Mouse (Mus musculus) embryonic facial prominence, embryonic 11.5 days (tissue): ENCODE results near the gene Lpar3. TPM values are rescaled to one million over a fixed set of nuclear protein-coding genes. Genes with fewer than 3 reads are reported as not detected.

Experiments
- ATAC-seq: fragments of 200-750 bp; cut with Nextera tagmentation; replicated peaks from 2 replicates; pipeline ENCODE4 v1.8.0; 2017; ENCODE audit warnings: low read depth; ENCODE audit not compliant: insufficient number of reproducible peaks, low FRiP score, low TSS enrichment
- DNase-seq: peaks from one replicate; pipeline ENCODE4 v3.0.0-alpha.2; 2015; ENCODE audit warnings: low spot score
- H3K27ac ChIP-seq: fragments of 300-500 bp; sonication (generic); replicated peaks from 2 replicates; pipeline ENCODE4 v1.5.1; 2014; ENCODE audit warnings: mild to moderate bottlenecking, low read depth, low read length, control low read depth
- H3K27me3 ChIP-seq: fragments of 300-500 bp; sonication (generic); 2 replicates; pipeline ENCODE4 v1.6.1; 2014; ENCODE audit warnings: mild to moderate bottlenecking, low read length, moderate library complexity, mixed read lengths; ENCODE audit not compliant: control insufficient read depth, insufficient read depth
- H3K36me3 ChIP-seq: fragments of 300-500 bp; sonication (generic); replicated peaks from 2 replicates; pipeline ENCODE4 v1.6.1; 2014; ENCODE audit warnings: low read depth, mild to moderate bottlenecking, low read length, moderate library complexity, mixed read lengths; ENCODE audit not compliant: control insufficient read depth, insufficient read depth
- H3K4me1 ChIP-seq: fragments of 300-500 bp; sonication (generic); 2 replicates; pipeline ENCODE4 v1.6.1; 2014; ENCODE audit warnings: low read length, mixed read lengths; ENCODE audit not compliant: control insufficient read depth, insufficient read depth
- H3K4me2 ChIP-seq: fragments of 300-500 bp; sonication (generic); 2 replicates; pipeline ENCODE4 v1.6.1; 2014; ENCODE audit warnings: low read depth, mild to moderate bottlenecking, control low read depth, low read length, moderate library complexity
- H3K4me3 ChIP-seq: fragments of 300-500 bp; sonication (generic); 2 replicates; pipeline ENCODE4 v1.5.1; 2014; ENCODE audit warnings: low read depth, low read length, control low read depth
- H3K9ac ChIP-seq: fragments of 300-500 bp; sonication (generic); replicated peaks from 2 replicates; pipeline ENCODE4 v1.6.1; 2014; ENCODE audit warnings: mild to moderate bottlenecking, control low read depth, low read length
- H3K9me3 ChIP-seq: fragments of 300-500 bp; sonication (generic); replicated peaks from 2 replicates; pipeline ENCODE4 v1.6.1; 2016; ENCODE audit warnings: mild to moderate bottlenecking, low read length, inconsistent platforms, mixed read lengths; ENCODE audit not compliant: control insufficient read depth
- WGBS: fragments of 180-500 bp; shearing (Covaris S2); extraction: QIAGEN DNeasy Blood & Tissue Kit; methylation state at CpG from one replicate; pipeline ENCODE4 v1.1.7; 2014; 5-methylcytosine and 5-hydroxymethylcytosine counted together
- polyA plus RNA-seq: library from polyadenylated mRNA; unstranded; fragments of >200 nt; fragmentation: Nextera tagmentation; extraction: Ambion mirVana; gene quantifications from 2 replicates; pipeline ENCODE4 v1.2.1, GENCODE M21; 2014

Gene Lpar3
- polyA plus RNA-seq, 1 experiment from 2014 or later = 0.88 TPM

DNA sequence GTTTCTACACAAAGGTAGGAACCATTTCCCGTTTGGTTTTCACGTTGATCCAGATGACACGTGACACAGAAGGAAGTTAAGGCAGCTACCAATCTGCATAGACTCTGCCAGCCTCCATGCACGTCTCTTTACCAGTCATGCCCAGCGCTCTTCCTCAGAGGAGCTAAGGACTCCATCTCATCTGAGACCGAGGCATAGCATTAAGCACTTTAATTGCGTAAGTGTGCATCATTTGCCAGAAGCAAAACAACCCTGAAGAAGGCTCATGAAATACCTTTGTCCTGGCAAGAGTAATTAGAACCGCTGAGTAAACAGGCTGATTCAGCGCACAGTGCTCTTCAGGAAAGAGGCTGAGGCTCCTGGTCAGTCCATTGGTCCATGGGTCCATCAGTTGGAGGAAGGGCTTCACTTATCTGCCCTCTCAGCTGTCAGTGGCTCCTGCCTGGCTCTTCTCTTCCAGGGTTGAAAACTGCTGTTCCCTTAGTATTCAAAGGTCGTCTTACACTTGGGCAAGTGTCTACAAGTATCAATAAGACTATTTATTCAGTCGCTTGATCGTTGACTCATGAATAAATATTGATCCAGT is 44.9 kb downstream of the Lpar3 start:
- DNase-seq = no peak
- Histone ChIP-seq H3K9ac (no peak overlapping the region), H3K4me3 (no peak overlapping the region), H3K9me3 (no peaks in the 10 kb centered on the region), H3K36me3 (no peaks in the 10 kb centered on the region), H3K4me2 (no peak overlapping the region), H3K4me1 (no peaks in the 10 kb centered on the region), H3K27ac (no peak overlapping the region), H3K27me3 (no peaks in the 10 kb centered on the region)
- WGBS = 75% methylated on average over 12 of the region's 12 CpGs
- ATAC-seq = no peak

DNA sequence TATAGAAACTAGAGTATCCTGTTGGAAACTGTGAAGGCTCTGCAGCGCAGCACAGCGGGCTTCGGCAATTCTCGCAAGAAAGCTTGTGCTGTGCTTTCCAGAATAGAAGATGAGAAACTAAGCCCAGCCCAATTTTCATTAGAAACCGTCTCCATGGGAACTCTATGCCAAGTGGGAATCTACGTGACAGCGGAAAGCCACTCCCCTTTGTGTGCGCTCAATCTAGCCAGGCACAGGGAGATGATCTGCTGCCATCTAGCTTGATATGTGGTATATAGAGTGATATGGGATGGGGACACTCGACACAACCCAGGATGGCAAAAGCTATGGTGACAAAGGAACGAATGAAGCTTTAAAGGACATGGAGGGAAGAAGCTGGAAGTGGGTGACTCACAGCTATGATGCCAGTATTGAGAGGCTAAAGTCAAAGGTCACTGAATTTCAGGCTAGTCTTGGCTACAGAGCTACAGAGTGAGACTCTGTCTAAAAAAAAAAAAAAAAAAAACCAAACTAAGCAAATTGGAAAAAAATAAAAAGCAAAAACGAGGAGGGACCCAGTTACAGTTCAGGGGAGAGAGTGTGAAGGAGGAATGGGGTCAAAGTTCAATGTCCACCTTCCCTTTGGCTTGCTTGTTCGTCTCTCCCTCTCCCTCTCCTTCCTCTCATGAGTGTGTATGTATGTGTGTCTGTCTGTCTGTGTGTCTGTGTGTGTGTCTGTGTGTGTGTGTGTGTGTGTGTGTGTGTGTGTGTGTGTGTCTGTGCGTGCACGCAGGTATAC is 47.5 kb downstream of the Lpar3 start:
- no peak for ATAC-seq
- no peak overlapping the region for H3K4me3 ChIP-seq
- H3K9me3 ChIP-seq = no peaks in the 10 kb centered on the region
- DNase-seq = no peak
- 81% methylated on average over 14 of the region's 14 CpGs for WGBS
- H3K36me3 ChIP-seq = no peaks in the 10 kb centered on the region
- no peaks in the 10 kb centered on the region for H3K4me1 ChIP-seq
- H3K27ac ChIP-seq = no peak overlapping the region
- H3K9ac ChIP-seq = no peak overlapping the region
- no peak overlapping the region for H3K4me2 ChIP-seq
- H3K27me3 ChIP-seq = no peaks in the 10 kb centered on the region

DNA sequence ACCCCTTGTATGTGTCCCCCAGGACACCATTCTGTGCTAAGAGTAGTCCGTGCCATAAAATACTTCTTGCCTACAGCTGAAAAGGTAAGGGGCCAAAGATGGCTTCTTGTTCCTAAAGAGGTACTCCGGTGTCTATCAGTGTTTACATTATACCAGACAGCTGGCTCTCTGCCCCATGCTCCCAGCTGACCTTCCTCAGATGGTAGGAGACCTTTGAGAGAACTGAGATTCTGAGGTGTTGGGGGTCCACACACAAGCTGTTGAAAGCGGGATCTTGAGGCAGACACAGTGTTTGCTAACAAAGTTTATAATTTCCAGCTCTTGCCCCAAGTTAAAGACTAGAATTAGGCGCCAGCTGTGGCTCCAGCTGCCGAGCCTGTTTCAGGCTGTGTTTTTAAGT is 53.7 kb downstream of the Lpar3 start:
- H3K4me1 ChIP-seq = no peaks in the 10 kb centered on the region
- DNase-seq = no peak
- H3K9ac ChIP-seq = no peak overlapping the region
- H3K4me2 ChIP-seq = no peak overlapping the region
- no peaks in the 10 kb centered on the region for H3K9me3 ChIP-seq
- WGBS = 55% methylated on average over 5 of the region's 5 CpGs
- H3K4me3 ChIP-seq = no peak overlapping the region
- no peak for ATAC-seq
- H3K36me3 ChIP-seq = no peaks in the 10 kb centered on the region
- H3K27me3 ChIP-seq = no peaks in the 10 kb centered on the region
- no peak overlapping the region for H3K27ac ChIP-seq

DNA sequence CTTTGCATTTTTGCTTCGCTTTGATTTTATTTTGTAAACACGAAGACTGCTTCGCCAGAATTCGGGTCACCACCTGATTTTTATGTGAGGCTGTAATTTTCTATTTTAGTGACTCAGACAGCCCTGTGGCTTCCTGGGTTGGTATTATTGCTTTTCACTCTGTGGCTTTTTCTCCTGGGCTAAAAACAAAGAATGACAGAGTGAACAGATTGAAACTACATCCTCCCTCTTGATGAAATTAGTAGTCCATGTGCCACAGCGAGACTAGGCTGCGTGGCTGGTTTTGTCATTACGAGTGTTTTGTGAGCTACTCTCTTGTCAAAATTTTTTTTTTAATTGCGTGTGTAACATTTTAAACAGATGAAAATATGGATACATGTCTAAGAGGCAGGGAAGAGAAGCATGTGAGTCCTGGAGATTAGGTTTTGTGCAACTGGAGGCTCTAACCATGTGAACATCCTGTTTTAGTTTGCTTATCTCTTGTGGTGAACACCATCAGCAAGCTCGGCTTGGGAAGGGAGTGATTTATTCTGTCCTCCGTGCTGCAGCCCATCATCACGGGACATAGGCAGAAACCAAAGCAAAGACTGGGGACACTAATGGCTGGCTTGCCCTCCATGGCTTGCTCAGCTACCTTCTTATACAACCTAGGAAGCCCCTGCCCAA is 54.7 kb downstream of the Lpar3 start:
- H3K9ac ChIP-seq = no peak overlapping the region
- H3K4me1 ChIP-seq = no peaks in the 10 kb centered on the region
- no peaks in the 10 kb centered on the region for H3K36me3 ChIP-seq
- no peak overlapping the region for H3K4me3 ChIP-seq
- H3K9me3 ChIP-seq = no peaks in the 10 kb centered on the region
- DNase-seq = no peak
- no peak for ATAC-seq
- H3K4me2 ChIP-seq = no peak overlapping the region
- H3K27ac ChIP-seq = no peak overlapping the region
- 77% methylated on average over 11 of the region's 11 CpGs for WGBS
- H3K27me3 ChIP-seq = no peaks in the 10 kb centered on the region

DNA sequence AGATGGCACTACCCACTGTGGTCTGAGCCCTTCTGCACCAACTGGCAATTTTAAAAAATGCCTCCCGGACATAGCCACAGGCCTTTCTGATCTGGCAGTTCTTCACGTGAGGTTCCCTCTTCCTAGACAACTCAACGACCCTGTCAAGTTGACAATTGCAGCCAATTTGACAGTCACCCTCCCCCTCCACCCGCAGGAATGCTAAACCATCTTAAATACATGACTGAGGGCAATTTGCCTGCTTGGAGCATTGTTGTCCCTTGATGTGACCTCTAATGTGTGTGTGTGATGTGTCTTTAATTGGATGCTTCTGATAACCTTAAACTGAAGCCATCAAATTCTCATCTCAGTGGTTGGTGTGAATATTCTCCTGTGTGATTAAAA is 55.3 kb downstream of the Lpar3 start:
- no peaks in the 10 kb centered on the region for H3K9me3 ChIP-seq
- H3K4me2 ChIP-seq = no peak overlapping the region
- DNase-seq = peak; percentile 18
- H3K36me3 ChIP-seq = no peaks in the 10 kb centered on the region
- H3K27me3 ChIP-seq = no peaks in the 10 kb centered on the region
- WGBS = 34% methylated on average over 4 of the region's 4 CpGs
- no peak for ATAC-seq
- no peaks in the 10 kb centered on the region for H3K4me1 ChIP-seq
- no peak overlapping the region for H3K27ac ChIP-seq
- no peak overlapping the region for H3K4me3 ChIP-seq
- no peak overlapping the region for H3K9ac ChIP-seq

DNA sequence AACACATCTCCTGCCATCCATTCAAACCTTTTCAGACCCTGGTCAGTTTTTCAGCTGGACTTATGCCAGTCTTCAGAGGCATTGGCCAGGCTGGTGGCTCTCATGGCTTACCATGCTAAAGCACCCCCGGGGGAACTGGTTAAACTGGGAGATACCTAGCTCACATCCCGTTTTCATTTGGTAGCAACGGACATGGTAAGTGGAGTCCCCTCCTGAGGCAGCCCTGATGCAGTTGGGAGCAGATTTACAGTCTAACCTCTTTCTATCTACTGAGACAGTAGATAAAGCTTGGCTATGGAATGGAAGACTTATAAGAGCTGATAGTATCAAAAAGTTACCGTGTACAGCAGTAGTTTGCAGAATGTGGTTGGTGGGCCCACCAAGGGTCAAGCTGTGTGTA is 56.2 kb downstream of the Lpar3 start:
- 92% methylated on average over 4 of the region's 4 CpGs for WGBS
- DNase-seq (no peak), ATAC-seq (no peak)
- no peak overlapping the region for H3K27ac ChIP-seq
- H3K27me3 ChIP-seq = no peaks in the 10 kb centered on the region
- no peak overlapping the region for H3K4me2 ChIP-seq
- H3K4me3 ChIP-seq = no peak overlapping the region
- H3K4me1 ChIP-seq = no peaks in the 10 kb centered on the region
- no peaks in the 10 kb centered on the region for H3K36me3 ChIP-seq
- no peak overlapping the region for H3K9ac ChIP-seq
- H3K9me3 ChIP-seq = no peaks in the 10 kb centered on the region

DNA sequence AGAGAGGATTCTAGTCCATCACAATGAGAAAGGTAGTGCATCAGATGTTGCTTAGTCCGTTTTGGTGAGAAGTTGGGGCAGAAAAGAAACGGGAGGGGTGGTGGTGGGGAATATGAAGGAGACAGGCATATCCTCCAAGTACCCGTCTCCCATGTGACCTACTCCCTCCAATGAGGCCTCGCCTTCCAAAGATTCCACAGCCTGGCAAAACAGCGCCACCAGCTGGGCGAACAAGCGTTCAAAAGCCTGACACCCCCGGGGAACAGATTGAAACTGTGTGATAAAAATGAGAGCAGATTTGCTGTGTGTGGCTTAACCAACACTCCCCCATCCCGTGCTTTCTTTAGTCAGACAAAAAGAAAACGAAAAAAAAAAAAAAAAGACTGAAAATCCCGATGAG is 56.7 kb downstream of the Lpar3 start:
- Histone ChIP-seq H3K9me3 (no peaks in the 10 kb centered on the region), H3K36me3 (no peaks in the 10 kb centered on the region), H3K27me3 (no peaks in the 10 kb centered on the region), H3K4me2 (no peak overlapping the region), H3K9ac (no peak overlapping the region), H3K27ac (no peak overlapping the region), H3K4me1 (no peaks in the 10 kb centered on the region), H3K4me3 (no peak overlapping the region)
- DNase-seq (no peak), ATAC-seq (no peak)
- WGBS = 81% methylated on average over 11 of the region's 11 CpGs
